Mouse (Mus musculus): Measurements from ENCODE around the gene Angptl4.
"Not testable (repeated sequence)": the region's sequence is repeated elsewhere in the genome, so short reads cannot be mapped to it uniquely, and the experiment has no call there.

The Angptl4 gene

DNA sequence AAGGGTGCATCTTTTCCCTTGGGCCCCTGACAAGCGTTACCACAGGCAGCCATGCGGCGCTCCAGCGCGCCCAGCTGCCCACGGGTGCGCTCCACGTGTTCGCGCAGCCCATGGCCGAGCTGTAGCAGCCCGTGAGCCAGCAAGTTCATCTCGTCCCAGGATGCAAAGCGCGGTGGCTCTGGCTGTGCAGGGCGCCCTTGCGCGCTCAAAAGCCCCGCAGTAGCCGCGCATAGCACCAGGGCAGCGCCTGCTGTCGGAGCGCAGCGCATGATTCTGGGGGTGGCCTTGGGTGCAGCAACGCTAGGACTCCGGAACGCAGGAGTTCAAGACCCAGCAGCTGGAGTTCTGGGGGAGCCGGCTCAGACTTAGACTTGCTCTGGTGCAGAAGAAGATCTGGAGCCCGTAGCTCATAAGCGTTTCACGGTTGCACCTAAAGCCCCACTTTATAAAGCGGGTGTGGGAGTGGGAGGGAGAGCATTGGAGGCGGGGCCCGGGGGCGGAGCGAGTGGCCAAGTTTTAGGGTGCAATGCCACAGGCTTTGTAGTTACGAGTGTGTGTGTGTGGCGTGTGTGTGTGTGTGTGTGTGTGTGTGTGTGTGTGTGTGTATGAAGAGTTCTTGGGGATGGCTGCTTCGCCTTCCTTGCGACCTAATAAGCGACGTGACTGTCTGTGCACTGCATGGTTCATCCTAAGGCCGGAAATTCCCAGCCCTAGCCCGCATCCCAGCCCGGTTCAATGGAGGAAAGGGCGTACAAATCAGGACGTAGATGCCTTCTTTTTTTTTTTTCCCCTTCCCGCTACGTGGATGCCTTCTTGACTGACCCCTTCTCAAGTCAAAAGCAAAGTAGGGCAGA is at the start of gene Angptl4:
Gene Angptl4 (minus strand): TSS at position 707 of the 854 bp plus-strand sequence.
- peak; percentile 63 for DNase-seq (ENCODE audit: inconsistent ontology term)

DNA sequence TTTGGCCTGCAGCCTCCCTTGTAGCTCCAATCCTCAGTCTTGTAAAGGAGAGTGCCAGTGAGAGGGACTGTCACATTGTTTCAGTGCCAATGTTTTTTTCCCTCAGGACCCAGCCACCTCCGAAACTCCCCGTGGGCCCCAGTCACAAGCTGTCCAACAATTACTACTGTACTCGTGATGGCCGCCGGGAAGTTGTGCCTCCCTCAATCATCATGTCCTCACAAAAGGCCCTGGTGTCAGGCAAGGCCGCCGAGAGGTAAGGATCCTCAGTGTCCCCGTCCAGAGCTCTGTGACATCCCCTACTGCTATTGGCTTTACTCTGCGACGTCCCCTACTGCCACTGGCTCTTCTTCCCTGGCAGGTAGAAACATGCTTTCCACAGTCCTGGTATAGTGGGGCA is 47.9 kb upstream of the Angptl4 start:
- DNase-seq (ENCODE audit: inconsistent ontology term) = no peak

DNA sequence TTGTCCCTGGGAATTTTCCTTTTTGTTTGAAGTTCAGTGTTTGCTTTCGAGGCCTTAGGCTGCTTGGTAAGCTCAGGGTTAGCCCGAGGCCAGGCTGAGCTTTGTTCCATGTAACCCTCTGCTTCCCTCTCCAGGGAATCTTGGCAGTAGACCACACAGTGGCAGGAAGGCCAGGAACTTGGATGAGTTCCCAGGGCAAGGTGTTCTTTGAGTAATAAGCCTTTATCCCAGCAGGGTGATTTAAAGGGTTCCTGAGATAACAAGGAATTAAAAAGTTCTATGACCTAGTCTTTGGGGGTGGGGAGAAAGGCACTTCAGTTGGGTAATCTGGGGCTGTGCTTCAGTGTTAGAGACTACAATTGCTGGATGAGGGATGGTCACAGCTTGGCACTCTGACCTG is 47.3 kb upstream of the Angptl4 start:
- peak; percentile 16 for DNase-seq (ENCODE audit: inconsistent ontology term)

DNA sequence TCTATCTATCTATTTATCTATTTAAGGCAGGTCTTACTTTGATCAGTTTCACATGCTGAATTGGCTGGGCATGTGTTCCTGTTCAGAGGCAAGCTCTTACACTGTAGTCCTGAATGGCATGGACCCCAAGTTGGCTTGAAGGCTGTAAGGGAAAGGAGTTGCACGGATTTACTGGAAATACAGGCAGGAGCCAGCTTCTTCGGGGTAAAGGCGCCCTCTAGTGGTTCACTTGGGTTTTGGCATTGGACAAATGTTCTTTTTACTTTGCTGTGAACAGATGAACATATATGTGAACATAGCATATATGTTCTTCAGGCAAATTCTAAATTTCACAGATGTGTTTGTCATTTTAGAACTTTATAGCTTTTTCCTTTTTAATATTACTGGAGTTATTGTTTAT is 45.2 kb upstream of the Angptl4 start:
- DNase-seq (ENCODE audit: inconsistent ontology term) = peak; percentile 43

DNA sequence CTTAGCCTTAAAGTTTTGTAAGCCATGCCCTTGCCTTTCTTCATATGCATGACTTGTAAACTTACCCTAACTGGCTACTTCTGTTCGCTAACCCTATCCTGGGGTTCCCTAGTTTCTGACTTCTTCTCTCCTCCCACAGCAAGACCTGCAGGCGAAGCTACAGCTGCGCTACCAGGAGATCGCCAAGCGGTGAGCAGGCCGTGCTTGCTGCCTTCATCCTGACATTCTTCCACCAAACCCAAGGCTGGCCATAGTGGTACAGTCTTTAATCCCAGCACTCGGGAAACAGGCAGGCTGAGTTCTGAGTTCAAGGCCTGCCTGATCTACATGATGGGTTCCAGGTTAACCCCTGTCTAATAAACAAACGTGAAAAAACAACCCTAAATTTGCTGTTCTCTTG is 43.8 kb upstream of the Angptl4 start:
- no peak for DNase-seq (ENCODE audit: inconsistent ontology term)

DNA sequence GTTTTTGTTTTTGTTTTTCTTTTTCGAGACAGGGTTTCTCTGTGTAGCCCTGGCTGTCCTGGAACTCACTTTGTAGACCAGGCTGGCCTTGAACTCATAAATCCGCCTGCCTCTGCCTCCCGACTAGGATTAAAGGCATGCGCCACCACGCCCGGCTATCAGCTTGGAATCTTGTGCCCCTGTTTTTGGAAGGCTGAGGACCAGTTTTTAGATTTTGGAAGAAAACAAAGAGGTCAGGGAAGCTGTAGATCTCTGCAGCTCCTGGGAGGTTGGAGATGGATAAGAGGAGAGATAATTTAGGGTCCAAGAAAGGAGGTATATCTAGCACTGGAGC is 43.3 kb upstream of the Angptl4 start:
- not testable (repeated sequence) for DNase-seq (ENCODE audit: inconsistent ontology term)

DNA sequence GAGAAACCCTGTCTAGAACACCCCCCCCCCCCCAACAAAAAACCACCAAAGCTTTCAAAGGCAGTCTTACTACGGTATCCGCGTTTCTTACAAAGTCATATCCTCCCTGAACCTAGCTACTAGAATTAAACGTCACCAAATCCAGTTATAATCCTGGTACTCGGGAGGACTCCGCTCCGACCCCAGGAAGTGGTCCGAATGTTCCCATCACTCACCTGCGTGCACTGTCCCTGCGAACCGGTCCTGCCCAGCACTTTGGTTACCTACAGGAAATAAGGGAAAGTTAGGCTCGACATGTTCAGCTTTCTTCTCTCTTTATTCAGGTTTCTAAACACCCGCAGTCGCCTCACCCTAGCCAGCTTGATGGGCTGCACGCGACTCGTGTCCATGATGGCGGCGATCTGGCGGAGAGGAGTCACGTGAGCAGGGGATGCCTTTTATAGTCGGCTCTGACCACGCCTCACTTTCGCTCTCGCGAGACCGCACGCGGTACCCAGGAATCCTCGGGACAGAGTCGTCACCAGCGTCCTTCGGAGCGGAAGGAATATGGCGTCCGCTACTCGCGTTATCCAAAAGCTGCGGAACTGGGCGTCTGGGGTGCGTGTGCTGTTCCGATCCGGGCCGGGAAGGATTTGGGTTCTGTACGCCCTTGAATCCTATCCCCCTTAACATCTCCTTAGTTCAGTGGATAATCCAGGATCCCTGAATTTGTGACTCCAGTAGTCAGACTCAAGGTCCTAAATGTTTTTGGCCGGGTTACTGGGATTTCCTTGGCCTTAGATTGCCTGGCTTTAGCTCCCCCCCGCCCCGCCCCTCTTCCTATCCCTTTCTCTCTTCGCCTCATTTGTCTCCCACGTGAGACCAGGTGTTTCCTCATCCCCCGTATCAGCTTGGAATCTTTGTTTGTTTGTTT is 42.7 kb upstream of the Angptl4 start, which contains the start of the genes Rps28 and Ndufa7:
Gene Rps28 (minus strand): TSS at position 479 of the 913 bp plus-strand sequence.
Gene Ndufa7 (plus strand): TSS at position 489 of the 913 bp plus-strand sequence.
- peak; percentile 95 for DNase-seq (ENCODE audit: inconsistent ontology term)

DNA sequence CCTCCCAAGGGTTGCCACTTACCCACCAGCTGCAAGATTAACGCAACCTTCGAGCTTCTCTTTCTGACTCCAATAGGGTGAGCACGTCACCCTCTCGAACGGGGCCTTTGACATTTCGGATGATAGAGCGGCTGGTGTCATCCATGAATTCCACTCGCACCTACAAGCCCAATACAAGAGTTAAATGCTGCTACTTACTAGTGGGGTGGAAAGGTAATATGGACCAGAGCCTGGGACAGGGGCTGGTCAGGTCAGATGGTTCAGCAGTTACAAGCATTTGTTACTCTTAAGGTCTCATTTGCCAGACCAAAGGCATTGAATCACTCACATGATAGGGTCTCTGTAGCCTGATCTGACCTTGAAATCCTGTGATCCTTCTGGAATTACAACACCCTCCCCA is 41.5 kb upstream of the Angptl4 start:
- DNase-seq (ENCODE audit: inconsistent ontology term) = not testable (repeated sequence)

DNA sequence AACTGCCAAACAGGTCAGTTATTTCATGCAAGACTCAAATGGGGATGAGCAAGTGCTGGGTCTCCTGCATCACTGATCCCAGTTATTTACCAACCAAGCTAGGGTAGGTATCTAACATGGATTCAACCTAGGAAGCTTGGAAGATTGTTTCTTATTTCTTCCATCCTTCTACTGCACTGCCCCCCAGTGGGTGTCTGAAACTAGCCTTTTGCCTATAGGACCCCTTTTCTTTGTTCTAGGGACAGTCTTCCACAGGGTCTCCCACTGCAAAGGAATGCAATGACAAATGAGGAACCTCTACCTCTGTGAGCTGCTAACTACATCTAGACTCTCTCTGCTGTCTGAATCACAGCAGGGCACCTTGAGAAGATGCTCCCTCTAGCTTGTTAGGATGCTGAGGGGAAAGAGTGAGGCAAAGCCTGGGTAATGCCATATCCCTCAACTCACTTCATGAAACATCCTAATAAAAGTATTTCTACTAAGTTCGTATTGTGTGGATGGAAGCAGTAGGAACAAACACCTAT is 40.9 kb upstream of the Angptl4 start:
- DNase-seq (ENCODE audit: inconsistent ontology term) = no peak

DNA sequence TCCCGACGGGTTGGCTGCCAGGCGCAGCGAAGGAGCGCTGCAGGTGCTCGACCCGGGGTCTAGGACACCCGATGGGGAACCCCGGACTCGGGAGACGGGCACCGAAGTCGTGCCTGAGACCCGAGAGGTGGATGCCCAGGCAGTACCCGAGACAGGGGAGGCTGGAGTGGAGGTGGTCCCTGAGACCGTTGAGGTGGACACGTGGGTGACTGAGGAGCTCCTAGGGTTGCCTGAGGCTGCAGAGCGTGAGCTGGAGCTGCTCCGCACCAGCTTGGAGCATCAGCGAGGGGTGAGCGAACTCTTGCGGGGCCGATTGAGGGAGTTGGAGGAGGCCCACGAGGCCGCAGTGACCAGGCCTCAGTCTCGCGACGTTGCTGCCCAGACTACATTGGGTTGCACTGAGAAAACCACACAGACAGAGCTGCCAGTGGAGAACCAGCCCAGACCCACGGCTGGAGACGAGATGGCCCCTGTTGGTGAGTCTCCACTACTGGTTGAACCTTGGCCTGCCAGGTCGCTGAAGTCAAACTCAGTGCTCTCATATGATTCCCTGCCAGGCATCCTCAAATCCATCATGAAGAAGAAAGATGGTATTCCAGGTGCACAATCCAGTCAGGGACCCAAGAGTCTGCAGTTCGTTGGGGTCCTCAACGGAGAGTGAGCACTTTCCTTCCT is 36.5 kb upstream of the Angptl4 start:
- no peak for DNase-seq (ENCODE audit: inconsistent ontology term)

DNA sequence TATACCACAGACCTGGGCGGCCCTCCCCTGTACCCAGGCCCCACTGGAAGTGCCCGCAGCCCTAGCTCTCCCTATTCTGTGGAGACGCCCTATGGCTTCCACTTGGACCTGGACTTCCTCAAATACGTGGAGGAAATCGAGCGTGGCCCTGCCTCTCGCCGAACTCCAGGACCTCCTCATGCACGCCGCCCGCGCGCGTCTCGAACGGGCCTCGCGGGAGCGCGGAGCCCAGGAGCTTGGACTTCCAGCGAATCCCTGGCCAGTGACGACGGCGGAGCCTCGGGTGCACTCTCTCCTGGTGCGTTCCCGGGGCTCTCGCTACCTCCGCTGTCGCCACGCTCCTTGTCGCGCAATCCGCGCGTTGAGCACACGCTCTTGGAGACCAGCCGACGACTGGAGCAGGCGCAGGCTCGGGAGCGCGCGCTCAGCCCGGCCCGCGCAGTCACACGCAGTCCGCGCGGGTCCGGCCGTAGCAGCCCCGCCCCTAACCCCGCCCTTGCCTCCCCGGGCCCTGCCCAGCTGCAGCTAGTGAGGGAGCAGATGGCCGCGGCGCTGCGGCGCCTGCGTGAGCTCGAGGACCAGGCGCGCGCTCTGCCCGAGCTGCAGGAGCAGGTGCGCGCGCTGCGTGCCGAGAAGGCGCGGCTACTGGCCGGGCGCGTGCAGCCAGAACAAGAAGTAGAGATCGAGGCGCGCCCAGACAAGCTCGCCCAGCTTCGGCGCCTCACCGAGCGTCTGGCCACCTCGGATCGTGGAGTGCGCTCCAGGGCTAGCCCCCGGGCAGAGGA is 35.7 kb upstream of the Angptl4 start:
- peak; percentile 98 for DNase-seq (ENCODE audit: inconsistent ontology term)

DNA sequence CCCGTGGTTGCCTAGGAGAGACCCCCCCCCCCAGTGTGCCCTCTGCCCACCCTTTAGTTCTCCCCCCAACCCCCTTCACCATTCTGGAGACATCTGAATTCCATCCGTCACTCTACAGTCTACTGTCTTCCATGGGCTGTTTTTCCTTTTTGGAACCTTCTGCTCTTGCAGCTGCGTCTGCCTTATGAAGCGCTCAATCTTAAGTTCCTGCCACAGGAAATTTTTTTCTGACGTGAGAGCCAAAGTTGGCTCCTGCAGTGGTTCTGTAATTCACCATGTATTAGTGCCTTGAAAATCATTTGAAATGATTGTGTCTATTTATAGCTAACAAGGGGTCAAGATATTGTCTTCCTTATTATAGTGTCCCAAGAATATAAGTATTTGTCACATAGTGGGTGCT is 35.0 kb upstream of the Angptl4 start:
- no peak for DNase-seq (ENCODE audit: inconsistent ontology term)

DNA sequence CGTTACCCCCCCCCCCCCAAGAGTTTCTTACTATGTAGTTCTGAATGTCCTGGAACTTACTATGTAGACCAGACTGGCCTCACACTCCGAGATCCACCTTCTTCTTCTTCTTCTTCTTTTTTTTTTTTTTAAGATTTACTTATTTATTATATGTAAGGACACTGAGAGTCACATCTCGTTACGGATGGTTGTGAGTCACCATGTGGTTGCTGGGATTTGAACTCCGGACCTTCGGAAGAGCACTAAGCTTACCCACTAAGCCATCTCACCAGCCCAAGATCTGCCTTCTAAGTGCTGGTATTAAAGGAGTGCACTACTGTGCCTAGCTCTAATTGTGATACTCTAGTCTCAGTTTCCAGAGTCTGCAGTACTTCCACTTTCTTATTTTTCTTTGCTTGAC is 33.8 kb upstream of the Angptl4 start:
- DNase-seq (ENCODE audit: inconsistent ontology term) = no peak

DNA sequence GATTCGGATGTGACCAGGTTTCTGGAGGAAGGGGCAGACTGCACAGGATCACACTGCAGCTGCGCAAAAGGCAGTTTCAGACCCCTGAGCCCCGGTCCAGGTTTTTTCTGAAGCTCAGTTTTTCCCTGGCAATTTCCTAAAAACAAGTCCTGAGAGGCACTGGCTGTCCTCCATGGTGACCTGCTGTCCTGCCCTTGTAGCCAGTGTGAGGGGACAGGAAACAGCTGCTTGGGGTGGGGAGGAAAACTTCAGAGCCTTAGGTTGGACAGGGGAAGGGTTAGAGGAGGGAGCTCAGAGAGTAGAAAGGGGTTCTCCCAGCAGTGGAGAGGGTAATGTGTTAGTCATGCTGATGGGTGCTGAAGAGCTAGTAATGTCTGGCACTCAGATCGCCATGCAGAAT is 31.4 kb upstream of the Angptl4 start:
- DNase-seq (ENCODE audit: inconsistent ontology term) = no peak

DNA sequence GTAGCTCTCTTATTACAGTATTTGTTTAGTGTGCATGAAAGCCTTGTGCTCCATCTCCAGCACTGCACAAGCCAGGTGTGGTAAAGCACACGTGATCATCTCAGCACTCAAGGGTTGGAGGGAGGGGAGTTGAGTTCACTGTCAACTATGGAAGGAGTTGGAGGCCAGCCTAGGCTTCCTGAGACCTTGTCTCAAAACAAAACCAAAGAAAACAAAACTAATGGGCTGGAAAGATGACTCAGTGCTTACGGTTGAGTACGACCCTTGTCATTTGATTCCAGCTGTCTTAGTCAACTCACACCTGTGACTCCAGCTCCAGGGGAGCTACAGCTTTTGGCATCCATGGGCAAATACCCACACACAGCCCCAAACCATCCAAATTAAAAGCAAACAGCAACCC is 30.8 kb upstream of the Angptl4 start:
- peak; percentile 47 for DNase-seq (ENCODE audit: inconsistent ontology term)

DNA sequence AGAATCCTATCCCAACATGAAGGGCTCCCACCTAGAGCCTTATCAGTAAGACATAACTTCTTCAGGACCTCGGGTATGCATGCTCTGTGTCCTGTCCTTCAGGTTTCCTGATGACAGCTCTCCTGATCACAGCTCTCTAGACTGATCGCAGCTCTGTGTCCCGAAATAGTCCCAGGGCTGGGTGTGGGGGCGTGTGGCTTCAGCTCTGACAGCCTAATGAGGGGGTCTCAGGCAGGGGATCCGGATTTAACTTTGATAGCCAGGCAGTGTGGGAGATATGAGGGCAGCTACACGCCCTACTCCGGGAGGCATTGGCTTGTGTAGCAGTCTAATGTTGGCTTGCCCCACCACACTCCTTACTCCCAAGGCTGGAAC is 29.5 kb upstream of the Angptl4 start:
- DNase-seq (ENCODE audit: inconsistent ontology term) = no peak

DNA sequence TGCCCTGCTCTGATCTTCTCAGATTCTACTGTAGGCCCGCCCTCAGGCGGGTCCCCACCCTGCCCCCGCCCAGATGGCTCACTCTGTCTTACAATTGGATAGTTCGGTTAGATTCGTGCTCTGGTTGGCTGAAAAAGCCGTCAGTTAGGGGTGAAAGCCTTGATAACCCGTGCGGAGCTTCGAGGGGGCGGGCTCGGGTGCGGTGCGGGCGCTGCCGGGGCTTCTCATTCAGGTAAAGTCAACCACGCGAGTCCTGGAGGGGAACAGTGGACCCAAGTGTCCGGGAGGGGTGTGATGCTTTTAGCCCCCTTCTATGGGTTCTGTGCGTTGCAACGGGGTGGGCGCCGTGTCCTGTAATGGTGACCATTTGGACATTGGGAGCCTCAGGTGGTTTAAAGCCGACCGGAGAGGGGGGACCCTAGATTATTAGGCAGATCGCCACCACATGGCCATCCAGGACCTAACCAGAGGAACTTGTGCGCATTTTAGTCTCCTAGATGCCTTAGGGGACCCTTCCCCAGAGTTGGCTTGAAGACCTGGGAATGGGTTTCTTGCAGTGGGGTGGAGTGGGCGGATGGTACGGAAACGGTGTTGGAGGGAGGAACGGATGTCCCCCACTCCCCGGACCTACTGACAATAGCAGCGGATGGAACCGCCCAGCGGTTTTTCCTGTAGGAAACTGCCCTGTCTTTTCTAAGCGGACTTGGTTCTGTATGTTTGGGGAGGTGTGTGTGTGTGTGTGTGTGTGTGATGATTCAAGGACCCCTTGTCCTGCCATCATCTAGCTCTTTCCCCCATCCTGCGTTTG is 28.9 kb upstream of the Angptl4 start, which contains the start of gene Kank3:
Gene Kank3 (plus strand): TSS at position 186 of the 808 bp plus-strand sequence.
- DNase-seq (ENCODE audit: inconsistent ontology term) = peak; percentile 97

DNA sequence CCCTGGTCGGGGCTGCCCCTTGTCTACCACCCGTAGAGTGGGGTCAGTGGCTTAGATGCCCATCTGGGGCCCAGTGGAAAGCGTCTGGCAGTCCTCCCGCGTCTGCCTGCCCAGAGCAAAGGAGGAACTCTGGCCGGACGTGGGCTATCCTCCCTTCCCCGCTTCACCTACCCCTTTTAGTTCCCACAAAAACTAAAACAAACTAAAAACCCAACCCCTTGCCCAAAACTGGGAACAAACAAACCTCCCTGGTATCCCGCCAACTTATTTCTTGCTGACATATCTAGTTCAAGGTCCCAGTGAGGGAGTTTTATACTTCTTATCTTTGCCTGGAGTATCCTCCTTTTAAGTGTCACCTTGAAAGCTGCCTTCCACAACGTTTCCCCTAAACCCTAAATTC is 26.6 kb upstream of the Angptl4 start:
- DNase-seq (ENCODE audit: inconsistent ontology term) = no peak

DNA sequence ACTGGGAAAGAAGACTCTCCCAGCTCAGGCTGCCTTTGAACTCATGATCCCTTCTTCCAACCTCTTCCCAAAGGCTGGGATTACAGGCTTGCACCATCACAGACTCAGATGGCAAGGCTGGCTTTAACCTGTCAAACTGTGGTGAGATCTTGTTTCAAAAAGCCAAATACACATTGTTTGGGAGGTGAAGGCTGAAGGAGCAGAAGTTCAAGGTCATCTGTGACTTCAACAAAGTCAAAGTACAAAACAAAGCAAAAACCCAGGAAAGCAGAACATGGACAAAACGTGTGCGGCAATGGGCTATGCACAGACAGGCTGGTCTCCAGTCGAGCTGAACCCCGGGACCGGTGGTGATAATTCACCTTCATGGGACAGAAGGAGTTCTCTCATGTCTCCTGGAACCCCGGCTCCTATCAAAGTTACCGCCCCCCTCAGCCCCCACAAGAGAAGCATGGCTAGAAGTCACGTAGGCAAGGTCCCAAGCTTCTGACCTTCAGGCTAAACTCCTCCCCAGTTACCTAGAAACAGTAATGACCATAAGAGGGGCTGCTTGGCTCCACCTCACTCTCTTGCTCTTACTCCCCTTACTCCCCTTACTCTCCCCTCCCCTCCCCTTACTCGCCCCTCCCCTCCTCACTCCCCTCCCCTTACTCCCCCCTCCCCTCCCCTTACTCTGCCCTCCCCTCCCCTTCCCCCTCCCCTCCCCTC is 25.7 kb upstream of the Angptl4 start:
- no peak for DNase-seq (ENCODE audit: inconsistent ontology term)
